Comparison of ENCODE assay signal across 21 mouse cellular contexts in the genomic region with DNA sequence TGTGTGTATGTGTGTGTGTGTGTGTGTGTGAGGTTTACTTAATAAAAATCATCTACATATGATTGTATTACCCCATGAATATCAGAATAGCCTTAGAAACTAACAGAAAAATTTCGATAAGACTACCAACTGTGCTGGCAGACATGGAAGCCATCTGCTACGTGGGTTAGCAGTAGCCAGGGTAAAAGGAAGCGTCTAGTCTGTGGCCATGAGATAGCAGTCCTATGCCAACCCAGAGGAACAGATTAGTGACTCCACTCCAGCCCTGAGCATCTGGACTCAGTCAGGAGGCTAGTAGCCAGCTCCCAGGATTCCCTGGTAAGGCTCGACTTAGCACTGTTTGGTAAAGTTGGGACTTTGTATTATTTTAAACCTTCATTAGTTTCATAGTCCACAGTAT.
DNase-seq lines count a peak whose midpoint lies in the region; ATAC-seq lines count a peak whose summit lies in the region.
"Had no signal": no experiment of that assay in that cellular context is flagged by ENCODE, and none has a peak within 500 bp of the region (broad histone marks: within the 10 kb centered on the region; RNA-seq: fewer than 3 reads in every experiment).

No protein-coding gene starts in this region.

- peak; percentile 82 to 84 for DNase-seq in cerebellum, postnatal 10 days
- no peak for DNase-seq in cerebellum, adult 18-20 months
- no peak for DNase-seq in frontal cortex, postnatal 25 days (ENCODE audit: low spot score in 2 of 2)
- peak; percentile 56 for DNase-seq in left cerebral cortex, postnatal 4 days
- DNase-seq in left cerebral cortex, adult 8-10 months (ENCODE audit: low spot score in 2 of 2), result no peak
- DNase-seq in layer of hippocampus, postnatal 10 days (ENCODE audit: low spot score in 2 of 2), result peak; percentile 20 to 21
- DNase-seq in gastrocnemius, postnatal 14 days, result no peak
- DNase-seq: adrenal gland, postnatal 14 days; gastrocnemius, postnatal 36 days; heart, postnatal 10 days; kidney, adult 18-20 months; kidney, postnatal 25 days; liver, embryonic 13.5 days; lung, adult 18-20 months; lung, postnatal 4 days; right cerebral cortex, postnatal 4 days; thymus, adult 18-20 months; thymus, postnatal 4 days had no signal

- intact Hi-C loops in left cerebral cortex, postnatal 4 days (cut with DNase I), result no loop called here
- intact Hi-C loops in gastrocnemius, postnatal 14 days (cut with DNase I; ENCODE audit: low total_unique reads), result no loop called here

- ATAC-seq in frontal cortex, adult (ENCODE audit: low TSS enrichment), result peak; percentile 55
- ATAC-seq: lung, postnatal 0 days; midbrain, embryonic 13.5 days had no signal

Comparison
In these comparisons a context has a peak if more than half of its experiments do, and no peak if none do; other contexts are left out.
1. DNase-seq: peak in cerebellum, postnatal 10 days (2 of 2), left cerebral cortex, postnatal 4 days (single experiment) and layer of hippocampus, postnatal 10 days (2 of 2); none in cerebellum, adult 18-20 months (0 of 2), frontal cortex, postnatal 25 days (0 of 2), left cerebral cortex, adult 8-10 months (0 of 2) and gastrocnemius, postnatal 14 days (single experiment).